Mouse (Mus musculus): Measurements from ENCODE around the gene Mab21l3.

DNA sequence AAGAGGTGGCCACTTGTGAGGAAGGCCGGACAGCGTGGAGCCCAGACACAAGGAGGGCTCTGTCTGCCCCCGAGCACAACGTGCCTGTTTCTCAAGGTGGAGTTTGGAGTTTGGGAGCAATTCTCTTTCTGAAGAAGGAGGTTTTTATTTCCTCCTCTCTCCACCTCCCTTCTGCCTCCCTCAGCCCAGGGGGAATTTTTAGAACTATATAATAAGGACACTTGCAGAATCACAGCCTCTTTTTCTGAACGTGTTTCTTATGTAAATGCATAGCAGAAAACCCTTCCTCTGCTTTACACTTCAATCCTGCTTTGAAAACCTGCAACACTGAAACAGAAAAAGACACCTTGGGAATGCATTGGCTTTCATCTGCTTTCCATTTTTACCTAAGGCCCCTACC lies 54.7 kb downstream of the Mab21l3 start:
- no peak for TF ChIP-seq CTCF (conservative IDR thresholded peaks at IDR 0.05 in 1 of 2, IDR thresholded peaks at IDR 0.05 in 1 of 2; ENCODE audit: low read depth in 2 of 2, low read length in 2 of 2)
- no peak for TF ChIP-seq CHD1 (IDR thresholded peaks at IDR 0.05; ENCODE audit: low read depth, low read length)
- TF ChIP-seq MYC (IDR thresholded peaks at IDR 0.05; ENCODE audit: low read depth, low read length) = no peak
- TF ChIP-seq MAX (IDR thresholded peaks at IDR 0.05; ENCODE audit: low read length) = no peak
- no peak for TF ChIP-seq POLR2A (IDR thresholded peaks at IDR 0.05; ENCODE audit: low read depth, low read length)
- TF ChIP-seq E2F4 (IDR thresholded peaks at IDR 0.05; ENCODE audit: insufficient replicate concordance, low read depth, low read length) = no peak
- TF ChIP-seq POLR2AphosphoS2 (IDR thresholded peaks at IDR 0.05; ENCODE audit: low read depth, low read length) = no peak
- no peak for TF ChIP-seq KAT2A (IDR thresholded peaks at IDR 0.05; ENCODE audit: insufficient replicate concordance, low read length)
- TF ChIP-seq ZMIZ1 (IDR thresholded peaks at IDR 0.05; ENCODE audit: low read depth, low read length) = no peak

Data from CH12.LX (cell line).